Mouse (Mus musculus) ES-Bruce4 (cell line): ENCODE results near the gene Spata5.

Experiments
- CTCF ChIP-seq: IDR thresholded peaks from one replicate; pipeline ENCODE4 v1.8.1; 2011; ENCODE audit warnings: low read depth, low read length
- POLR2A ChIP-seq: IDR thresholded peaks from one replicate; pipeline ENCODE4 v1.8.1; 2011; ENCODE audit warnings: low read length; ENCODE audit not compliant: insufficient read depth

DNA sequence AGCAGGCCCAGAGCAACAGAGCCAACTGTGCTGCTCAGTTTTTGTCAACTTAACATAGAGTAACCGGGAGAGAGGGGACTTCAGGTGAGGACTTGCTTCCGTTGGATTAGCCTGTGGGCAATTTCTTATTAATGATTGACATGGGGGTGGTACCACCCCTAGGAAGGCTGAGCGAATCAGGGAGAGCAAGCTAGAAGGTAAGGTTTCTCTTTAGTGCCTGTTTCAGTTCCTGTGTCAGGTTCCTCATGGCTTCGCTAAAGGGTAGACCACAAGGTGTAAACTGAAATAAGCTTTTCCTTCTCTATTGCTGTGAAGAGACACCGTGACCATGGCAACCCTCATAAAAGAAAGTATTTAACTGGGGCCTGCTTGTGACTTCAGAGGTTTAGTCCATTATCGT, 32.4 kb upstream of the Spata5 start:
- TF ChIP-seq CTCF (no peak), POLR2A (no peak)
